ENCODE assay signal across 8 mouse cellular contexts in genomic region chr1:176877756-176878155, GRCm38 (mm10).
DNase-seq lines count a peak whose midpoint lies in the region; ATAC-seq and TF ChIP-seq lines count a peak whose summit lies in the region.

No protein-coding gene starts in this region.

- H3K79me2 ChIP-seq in MEL (ENCODE audit: control insufficient read depth, insufficient read depth, low read length, poor library complexity): no peaks in the 10 kb centered on the region

- peak; percentile 18 for DNase-seq in adrenal gland, adult 2 months
- DNase-seq in adrenal gland, adult 8-10 months: no peak
- peak; percentile 66 to 75 for DNase-seq in layer of hippocampus, adult 2 months (ENCODE audit: low spot score in 2 of 2)
- DNase-seq in layer of hippocampus, postnatal 36 days: no peak
- peak; percentile 70 for DNase-seq in MEL (ENCODE audit: low read depth, low spot score)
- DNase-seq in embryo, embryonic 9.5 days (ENCODE audit: extremely low spot score): peak; percentile 62
- peak; percentile 80 for DNase-seq in limb, embryonic 14.5 days (ENCODE audit: low spot score)
- peak; percentile 71 for DNase-seq in thymus, postnatal 14 days

- no peak overlapping the region for H3K9ac ChIP-seq in MEL (ENCODE audit: control insufficient read depth, low read depth, low read length, poor library complexity, severe bottlenecking)
- no peak overlapping the region for H3K9ac ChIP-seq in limb, embryonic 14.5 days (ENCODE audit: low read depth, low read length, severe bottlenecking)

- whole genome bisulfite sequencing in limb, embryonic 14.5 days: 20% methylated on average over 3 of the region's 3 CpGs

- H3K4me2 ChIP-seq in limb, embryonic 14.5 days (replicated peaks; ENCODE audit: low read depth, low read length, severe bottlenecking): no peak overlapping the region

- H3K4me1 ChIP-seq in MEL (ENCODE audit: control insufficient read depth in 1 of 2, insufficient read depth in 2 of 2, low read length in 2 of 2): no peaks in the 10 kb centered on the region
- H3K4me1 ChIP-seq in limb, embryonic 14.5 days (ENCODE audit: control insufficient read depth, insufficient read depth, low read length): no peaks in the 10 kb centered on the region

- peak; percentile 97 for TF ChIP-seq RAD21 in MEL (IDR thresholded peaks at IDR 0.05; ENCODE audit: low read depth, low read length)

- TF ChIP-seq POLR2A in MEL (IDR thresholded peaks at IDR 0.05; ENCODE audit: control insufficient read depth in 1 of 2, insufficient read depth in 1 of 2, low read depth in 1 of 2, low read length in 2 of 2, poor library complexity in 1 of 2): no peak
- TF ChIP-seq POLR2A in limb, embryonic 14.5 days (IDR thresholded peaks at IDR 0.05; ENCODE audit: borderline replicate concordance, extremely low read depth, insufficient read depth, insufficient read length): no peak

- TF ChIP-seq EP300 in MEL (IDR thresholded peaks at IDR 0.05; ENCODE audit: low read depth in 1 of 2, low read length in 2 of 2): no peak

- H3K4me3 ChIP-seq in layer of hippocampus, adult 2 months: no peak overlapping the region
- no peak overlapping the region for H3K4me3 ChIP-seq in MEL (ENCODE audit: control insufficient read depth in 1 of 2, insufficient read depth in 1 of 2, low read depth in 2 of 2, low read length in 2 of 2)
- H3K4me3 ChIP-seq in limb, embryonic 14.5 days (replicated peaks; ENCODE audit: low read length): no peak overlapping the region

- no peak overlapping the region for H3K27ac ChIP-seq in layer of hippocampus, adult 2 months
- no peak overlapping the region for H3K27ac ChIP-seq in MEL (ENCODE audit: control insufficient read depth, low read depth, low read length)
- no peak overlapping the region for H3K27ac ChIP-seq in limb, embryonic 14.5 days (replicated peaks; ENCODE audit: low read depth, low read length)

- H3K36me3 ChIP-seq in MEL (ENCODE audit: control insufficient read depth in 1 of 2, insufficient read depth in 2 of 2, low read length in 2 of 2): peaks cover 0 to 2% of the 10 kb centered on the region in 2 experiments; a peak in 1 of 4 replicates
- H3K36me3 ChIP-seq in limb, embryonic 14.5 days (ENCODE audit: control insufficient read depth, insufficient read depth, low read length): no peaks in the 10 kb centered on the region

- H3K9me3 ChIP-seq in MEL (replicated peaks; ENCODE audit: insufficient read depth, low read length): no peaks in the 10 kb centered on the region
- H3K9me3 ChIP-seq in limb, embryonic 14.5 days (ENCODE audit: control insufficient read depth, low read length): no peaks in the 10 kb centered on the region

- H3K27me3 ChIP-seq in MEL (ENCODE audit: control insufficient read depth in 1 of 2, insufficient read depth in 2 of 2, low read length in 2 of 2): no peaks in the 10 kb centered on the region
- H3K27me3 ChIP-seq in limb, embryonic 14.5 days (ENCODE audit: control insufficient read depth, insufficient read depth, low read length): no peaks in the 10 kb centered on the region

- ATAC-seq in limb, embryonic 14.5 days (ENCODE audit: low FRiP score, low read depth): peak; percentile 55; the same call in 1 of the 2 replicates

- TF ChIP-seq CTCF in layer of hippocampus, adult 2 months (conservative IDR thresholded peaks at IDR 0.05): peak; percentile 91
- peak in 2 of 3 experiments; percentile 56 to 89; a peak in 4 of 6 replicates for TF ChIP-seq CTCF in MEL (IDR thresholded peaks at IDR 0.05 in 2 of 3, conservative IDR thresholded peaks at IDR 0.05 in 1 of 3; ENCODE audit: control insufficient read depth in 1 of 3, insufficient read depth in 1 of 3, low read depth in 2 of 3, low read length in 3 of 3, poor library complexity in 1 of 3, severe bottlenecking in 1 of 3)

TF ChIP-seq in MEL, 35 proteins besides CTCF, POLR2A, EP300 and RAD21:
- TF ChIP-seq GATA1 (IDR thresholded peaks at IDR 0.05; ENCODE audit: low read depth, low read length) (peak; percentile 25; the same call in 1 of the 2 replicates), ZKSCAN1 (IDR thresholded peaks at IDR 0.05; ENCODE audit: low read depth, low read length) (no peak), HCFC1 (IDR thresholded peaks at IDR 0.05; ENCODE audit: low read depth, low read length) (no peak), ZC3H11A (IDR thresholded peaks at IDR 0.05; ENCODE audit: low read depth, low read length) (peak; percentile 87), E2F4 (IDR thresholded peaks at IDR 0.05; ENCODE audit: borderline replicate concordance, low read depth, low read length) (no peak), ELF1 (IDR thresholded peaks at IDR 0.05; ENCODE audit: low read depth, low read length) (no peak), MAZ (IDR thresholded peaks at IDR 0.05; ENCODE audit: low read depth, low read length) (no peak), MYC (IDR thresholded peaks at IDR 0.05; ENCODE audit: low read depth, low read length) (no peak), BHLHE40 (IDR thresholded peaks at IDR 0.05; ENCODE audit: borderline replicate concordance, low read depth, low read length) (no peak), POLR2AphosphoS5 (IDR thresholded peaks at IDR 0.05; ENCODE audit: borderline replicate concordance, low read depth, low read length) (no peak), SMC3 (IDR thresholded peaks at IDR 0.05; ENCODE audit: low read depth, low read length) (peak; percentile 92)

Comparison
In these comparisons a context has a peak if more than half of its experiments do, and no peak if none do; other contexts are left out.
1. DNase-seq: peak in adrenal gland, adult 2 months (single experiment), layer of hippocampus, adult 2 months (2 of 2), MEL (single experiment), embryo, embryonic 9.5 days (single experiment), limb, embryonic 14.5 days (single experiment) and thymus, postnatal 14 days (single experiment); none in adrenal gland, adult 8-10 months (single experiment) and layer of hippocampus, postnatal 36 days (0 of 2).